Mouse (Mus musculus): ENCODE results near the gene Ric8a.

Ric8a gene

DNA sequence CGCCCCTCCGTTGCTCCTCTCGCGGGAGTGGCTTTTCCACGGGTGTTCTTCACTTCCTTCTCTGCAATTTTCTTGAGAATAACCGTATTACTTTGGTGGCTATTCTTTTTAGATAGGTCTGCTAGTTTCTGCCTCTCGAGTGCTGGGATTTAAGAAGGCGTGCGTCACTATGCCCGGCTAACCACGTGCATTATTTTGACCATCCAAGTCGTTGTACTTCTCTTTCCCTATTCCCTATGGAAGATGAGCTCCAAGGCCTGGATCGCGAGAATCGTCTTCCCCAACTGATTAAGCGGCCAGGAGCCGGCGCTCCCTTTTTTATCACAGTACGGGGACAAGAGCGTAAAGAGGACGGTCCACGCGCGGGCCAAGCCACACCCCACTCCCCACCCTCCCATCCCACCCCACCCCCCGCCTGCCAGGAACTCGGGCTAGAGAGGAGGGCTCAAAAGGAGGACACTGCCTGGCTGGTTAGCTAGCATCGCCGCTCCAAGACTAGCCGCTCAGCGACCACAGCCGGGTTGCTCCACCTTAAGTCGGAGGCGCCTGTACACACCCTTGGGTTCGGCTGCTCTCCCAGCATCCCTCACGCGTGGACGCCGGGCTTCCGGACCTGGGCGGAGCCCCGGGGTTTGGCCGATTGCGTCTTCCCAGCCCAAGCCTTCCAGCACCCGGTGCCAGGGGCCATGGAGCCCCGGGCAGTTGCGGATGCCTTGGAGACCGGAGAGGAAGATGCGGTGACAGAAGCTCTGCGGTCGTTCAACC lies at the start of gene Ric8a:
TSS of gene Ric8a (plus strand) at position 173 of the 765 bp plus-strand sequence.
- DNase-seq (ENCODE audit: low read depth, low spot score) = peak; percentile 89

GRCm38 (mm10) chr7:140810496-140810895 lies 46.3 kb upstream of the Ric8a start:
- peak; percentile 42 for DNase-seq (ENCODE audit: low read depth, low spot score)

- no peak for DNase-seq (ENCODE audit: low read depth, low spot score)
Observed at GRCm38 (mm10) chr7:140811714-140812113, 45.0 kb upstream of the Ric8a start.

DNA sequence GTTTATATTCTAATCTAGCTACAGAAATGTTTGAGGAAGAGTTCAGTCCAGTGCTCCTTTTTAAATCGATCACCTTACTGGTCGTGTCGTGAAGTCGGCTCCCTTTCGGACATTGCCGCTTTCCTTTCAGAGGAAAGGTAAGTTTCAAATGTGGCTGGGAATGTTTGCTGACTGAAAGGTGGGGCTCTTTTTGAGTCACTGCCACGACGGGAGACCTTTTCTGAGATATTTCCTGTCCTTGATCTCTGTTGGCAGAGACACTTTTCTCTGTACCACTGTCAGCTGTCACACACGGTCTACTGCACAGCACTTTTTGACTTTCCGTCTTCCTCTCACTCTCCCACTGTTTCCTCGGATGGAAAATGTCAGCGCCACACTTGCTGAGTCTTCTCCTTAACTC lies 43.9 kb upstream of the Ric8a start:
- no peak for DNase-seq (ENCODE audit: low read depth, low spot score)

GRCm38 (mm10) chr7:140820173-140820572 lies 36.6 kb upstream of the Ric8a start:
- DNase-seq (ENCODE audit: low read depth, low spot score) = no peak

- no peak for DNase-seq (ENCODE audit: low read depth, low spot score)
Observed at GRCm38 (mm10) chr7:140821305-140821652, 35.5 kb upstream of the Ric8a start.

DNA sequence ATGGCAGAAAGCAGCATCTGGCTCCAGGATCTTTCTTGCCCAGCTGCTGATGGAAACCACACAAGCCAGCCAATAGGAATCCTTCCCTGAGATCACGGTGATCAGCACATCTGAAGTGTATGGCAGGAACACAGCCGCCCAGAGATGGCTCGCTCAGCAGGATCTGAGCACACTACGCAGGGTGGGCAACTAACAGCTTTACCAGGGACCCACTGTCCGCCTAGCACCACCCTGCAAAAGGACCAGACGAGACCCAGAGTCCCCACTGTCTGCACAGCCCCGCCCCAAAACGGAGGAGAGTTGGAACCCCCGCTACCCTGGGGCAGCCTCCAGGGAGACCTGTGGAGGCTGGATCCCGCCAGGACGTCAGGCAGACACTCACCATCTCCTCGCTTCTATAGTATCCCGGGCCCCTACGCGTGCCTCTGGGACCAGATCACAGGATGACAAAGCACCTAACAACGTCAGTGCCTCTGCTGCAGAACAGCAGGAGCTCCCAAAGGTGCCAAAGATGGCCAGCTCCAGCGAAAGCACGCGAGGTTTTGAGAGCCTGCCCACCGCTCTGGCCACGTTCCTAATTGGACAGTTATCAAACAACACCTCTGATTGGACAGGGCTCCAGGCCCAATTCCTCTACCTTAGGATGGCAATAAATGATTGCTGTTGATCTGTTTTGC lies 35.0 kb upstream of the Ric8a start, which contains the start of gene Zfp941:
TSS of gene Zfp941 (minus strand) at position 526 of the 677 bp plus-strand sequence.
- DNase-seq (ENCODE audit: low read depth, low spot score) = peak; percentile 69

GRCm38 (mm10) chr7:140822731-140823130 lies 34.0 kb upstream of the Ric8a start:
- no peak for DNase-seq (ENCODE audit: low read depth, low spot score)

DNA sequence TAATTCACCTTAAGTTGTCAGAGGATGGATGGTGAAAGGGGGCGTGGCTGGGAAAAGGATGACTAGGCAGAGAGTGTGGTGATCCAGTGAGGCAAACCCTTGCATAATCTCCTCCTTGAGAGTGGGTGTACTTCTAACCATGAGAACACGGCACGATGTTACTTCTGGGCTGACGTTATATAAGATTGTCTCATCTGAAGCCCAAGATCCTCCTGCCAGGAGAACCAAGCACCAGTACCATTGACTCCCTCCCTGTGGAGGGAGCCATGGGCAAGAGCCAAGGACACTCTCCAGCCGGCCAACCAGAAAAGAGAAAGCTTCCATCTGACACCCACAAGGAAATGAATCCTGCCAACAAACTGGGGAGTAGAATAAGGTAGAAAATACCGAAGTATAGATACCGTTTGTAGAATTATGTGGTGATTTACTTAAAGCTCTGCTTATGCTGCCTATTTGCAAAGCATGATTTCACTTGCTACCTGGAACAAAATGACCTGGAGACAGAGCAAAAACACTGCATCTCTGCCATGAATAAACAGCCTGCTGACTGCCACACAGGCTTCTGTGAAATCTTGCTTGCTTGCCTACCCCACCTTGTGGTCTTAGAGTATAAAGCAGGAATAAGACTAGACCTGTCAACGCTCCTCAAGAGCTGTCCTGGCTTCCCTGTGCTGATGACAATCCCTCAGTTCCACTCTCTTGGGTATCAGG lies 28.4 kb upstream of the Ric8a start:
- DNase-seq (ENCODE audit: low read depth, low spot score) = peak; percentile 55

- no peak for DNase-seq (ENCODE audit: low read depth, low spot score)
Observed at GRCm38 (mm10) chr7:140831447-140831846, 25.3 kb upstream of the Ric8a start.

DNA sequence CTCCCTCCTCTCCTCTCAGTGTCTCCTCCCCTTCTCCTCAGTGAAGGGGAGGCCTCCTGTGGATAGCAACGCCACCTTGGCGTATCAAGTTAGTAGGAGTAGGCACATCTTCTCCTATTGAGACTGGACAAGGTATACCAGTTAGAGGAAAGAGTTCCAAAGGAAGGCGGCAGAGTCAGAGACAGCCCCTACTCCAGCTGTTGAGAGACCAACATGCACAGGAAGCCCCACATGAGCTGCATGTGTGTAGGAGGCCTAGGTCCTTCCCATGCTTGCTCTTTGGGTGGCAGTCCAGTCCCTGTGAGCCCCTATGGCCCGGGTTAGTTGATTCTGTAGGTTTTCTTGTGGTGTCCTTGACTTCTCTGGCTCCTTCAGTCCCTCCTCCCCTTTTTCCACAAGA lies 23.4 kb upstream of the Ric8a start:
- no peak for DNase-seq (ENCODE audit: low read depth, low spot score)

DNA sequence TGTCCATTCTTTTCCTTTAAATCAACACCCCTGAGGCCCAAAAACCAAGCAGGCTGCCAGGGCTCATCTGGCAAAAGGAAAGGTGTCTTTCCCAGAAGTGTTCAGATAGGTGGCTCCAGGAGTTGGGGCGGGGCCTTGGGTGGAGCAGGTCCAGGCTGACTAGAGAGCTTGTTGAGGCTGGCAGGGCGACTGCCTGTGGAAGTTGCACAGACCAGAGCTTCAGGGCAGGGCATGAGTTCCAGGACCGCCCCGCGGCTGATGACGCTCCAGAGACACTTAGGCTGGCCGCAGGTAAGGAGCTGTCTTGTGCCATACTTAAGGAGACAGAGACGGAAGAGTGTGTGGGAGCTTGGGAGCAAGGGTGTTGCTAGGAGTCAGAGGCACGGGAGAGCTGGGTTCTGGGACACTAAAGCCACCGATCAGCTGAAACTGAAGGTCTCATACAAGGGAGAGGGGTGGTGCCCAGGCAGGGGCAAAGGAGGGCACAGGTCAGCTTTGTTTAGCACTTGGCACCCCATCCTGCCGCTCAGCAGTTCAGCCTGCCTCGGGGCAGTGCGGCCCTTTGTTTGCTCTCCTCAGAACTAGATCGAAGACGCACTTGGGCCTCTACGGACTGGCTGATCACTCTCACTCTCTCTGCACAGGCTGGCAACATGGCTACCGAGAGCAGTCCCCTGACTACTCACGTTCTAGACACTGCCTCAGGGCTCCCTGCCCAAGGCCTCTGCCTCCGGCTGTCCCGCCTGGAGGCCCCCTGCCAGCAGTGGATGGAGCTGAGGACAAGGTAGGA lies 21.6 kb upstream of the Ric8a start, which contains the start of gene Urah:
TSS of gene Urah (plus strand) at position 51 of the 790 bp plus-strand sequence.
- no peak for DNase-seq (ENCODE audit: low read depth, low spot score)

- no peak for DNase-seq (ENCODE audit: low read depth, low spot score)
Observed at GRCm38 (mm10) chr7:140835758-140836087, 21.0 kb upstream of the Ric8a start.

- DNase-seq (ENCODE audit: low read depth, low spot score) = no peak
Observed at GRCm38 (mm10) chr7:140836243-140837115, 20.3 kb upstream of the Ric8a start.

GRCm38 (mm10) chr7:140839556-140839955 lies 17.2 kb upstream of the Ric8a start:
- DNase-seq (ENCODE audit: low read depth, low spot score) = no peak

GRCm38 (mm10) chr7:140840750-140841735 lies 15.7 kb upstream of the Ric8a start:
- no peak for DNase-seq (ENCODE audit: low read depth, low spot score)

GRCm38 (mm10) chr7:140843806-140844205 lies 13.0 kb upstream of the Ric8a start:
- no peak for DNase-seq (ENCODE audit: low read depth, low spot score)

GRCm38 (mm10) chr7:140844905-140845665 lies 11.7 kb upstream of the Ric8a start, which contains the start of gene Scgb1c1:
Scgb1c1 (plus strand) TSS chr7:140845547.
- peak; percentile 85 for DNase-seq (ENCODE audit: low read depth, low spot score)

DNA sequence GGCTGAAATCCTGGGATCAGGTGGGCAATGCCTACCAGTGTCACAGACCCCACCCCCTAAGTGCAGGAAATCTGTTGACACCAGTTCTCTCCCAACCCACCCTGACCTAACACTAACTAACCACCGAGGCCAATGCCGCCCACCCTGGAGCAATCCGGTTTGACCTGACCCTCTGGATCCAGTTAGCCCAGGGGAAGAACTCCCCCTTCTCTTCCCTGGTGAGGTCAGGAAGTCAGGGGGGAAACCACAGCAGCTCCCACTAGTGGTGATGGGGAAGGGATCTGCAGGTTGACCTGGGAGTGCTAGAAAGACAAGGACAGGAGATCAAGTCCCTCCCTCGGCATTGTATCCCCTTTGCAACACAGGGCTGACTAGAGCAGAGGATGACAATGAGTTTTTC lies 11.1 kb upstream of the Ric8a start:
- DNase-seq (ENCODE audit: low read depth, low spot score) = no peak
